Mouse (Mus musculus): ENCODE measurements around the gene Mfng.

GRCm38 (mm10) chr15:78719416-78719815 lies 53.9 kb downstream of the Mfng start:
- TF ChIP-seq POLR2A (IDR thresholded peaks at IDR 0.05; ENCODE audit: borderline replicate concordance, insufficient read depth, low read length) (no peak), CTCF (IDR thresholded peaks at IDR 0.05; ENCODE audit: borderline replicate concordance, insufficient read depth, low read depth, low read length) (no peak)
